Mouse (Mus musculus): ENCODE measurements around the gene Vmn1r236.

Vmn1r236 gene

GRCm38 (mm10) chr17:21282642-21283041 is at the start of gene Vmn1r236:
Vmn1r236 (plus strand) TSS chr17:21282942.
- no peak for TF ChIP-seq GATA4 (IDR thresholded peaks at IDR 0.05; ENCODE audit: insufficient replicate concordance, low read length)

DNA sequence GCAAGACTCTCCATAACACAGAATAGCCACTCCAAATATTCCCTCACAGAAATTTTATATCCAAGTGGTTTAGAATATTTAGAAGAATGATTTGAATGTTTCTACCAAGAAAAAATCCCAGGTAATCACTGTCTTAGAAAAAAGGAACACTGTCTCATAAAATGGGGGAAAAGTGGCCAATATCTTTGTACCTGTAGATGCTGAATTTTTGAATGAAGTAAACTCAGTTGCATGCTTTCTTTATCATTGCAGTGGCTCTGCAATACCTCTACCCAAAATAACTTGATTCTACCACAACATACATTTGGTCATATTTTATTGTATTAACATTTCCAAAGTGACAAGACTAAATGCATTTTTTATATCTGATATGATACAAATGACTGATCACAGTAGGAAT is 26.6 kb upstream of the Vmn1r236 start, which contains the start of gene Vmn1r235:
Gene Vmn1r235, plus strand, starts transcription at position 301 of the 400 bp plus-strand sequence.
- TF ChIP-seq GATA4 (IDR thresholded peaks at IDR 0.05; ENCODE audit: insufficient replicate concordance, low read length) = no peak

GRCm38 (mm10) chr17:21272103-21272502 is 10.6 kb upstream of the Vmn1r236 start:
- TF ChIP-seq GATA4 (IDR thresholded peaks at IDR 0.05; ENCODE audit: insufficient replicate concordance, low read length) = no peak

- TF ChIP-seq GATA4 (IDR thresholded peaks at IDR 0.05; ENCODE audit: insufficient replicate concordance, low read length) = no peak
Observed at GRCm38 (mm10) chr17:21284395-21284794, 1.7 kb downstream of the Vmn1r236 start.

GRCm38 (mm10) chr17:21289695-21290094 is 7.0 kb downstream of the Vmn1r236 start:
- no peak for TF ChIP-seq GATA4 (IDR thresholded peaks at IDR 0.05; ENCODE audit: insufficient replicate concordance, low read length)

DNA sequence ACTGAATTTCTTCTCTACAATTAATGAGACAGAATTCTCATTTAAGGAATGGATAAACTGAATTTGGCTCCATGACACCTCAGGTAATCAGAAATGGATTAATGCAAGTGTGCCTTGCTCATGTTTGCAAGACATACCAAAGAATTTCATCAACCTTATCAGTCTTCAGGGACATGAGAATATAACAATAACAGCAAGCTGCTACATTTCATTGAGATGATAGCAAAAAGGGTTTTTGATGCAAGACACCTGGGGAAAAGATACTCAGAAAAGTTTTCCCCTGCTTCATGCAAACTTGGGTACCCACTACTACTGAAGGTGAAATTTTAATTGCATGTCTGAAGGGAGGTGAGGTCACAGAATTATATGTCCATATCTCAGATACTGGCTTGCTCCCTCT is 28.8 kb downstream of the Vmn1r236 start, which contains the start of gene Vmn1r237:
Gene Vmn1r237, plus strand, starts transcription at position 301 of the 400 bp plus-strand sequence.
- TF ChIP-seq GATA4 (IDR thresholded peaks at IDR 0.05; ENCODE audit: insufficient replicate concordance, low read length) = no peak
